Mouse (Mus musculus) retina, embryonic 14.5 days (tissue): ENCODE results near the gene Fgf16.

Experiments
- DNase-seq: peaks from one replicate; pipeline ENCODE4 v3.0.0-alpha.2; 2015; ENCODE audit warnings: low spot score

Fgf16 gene

DNA sequence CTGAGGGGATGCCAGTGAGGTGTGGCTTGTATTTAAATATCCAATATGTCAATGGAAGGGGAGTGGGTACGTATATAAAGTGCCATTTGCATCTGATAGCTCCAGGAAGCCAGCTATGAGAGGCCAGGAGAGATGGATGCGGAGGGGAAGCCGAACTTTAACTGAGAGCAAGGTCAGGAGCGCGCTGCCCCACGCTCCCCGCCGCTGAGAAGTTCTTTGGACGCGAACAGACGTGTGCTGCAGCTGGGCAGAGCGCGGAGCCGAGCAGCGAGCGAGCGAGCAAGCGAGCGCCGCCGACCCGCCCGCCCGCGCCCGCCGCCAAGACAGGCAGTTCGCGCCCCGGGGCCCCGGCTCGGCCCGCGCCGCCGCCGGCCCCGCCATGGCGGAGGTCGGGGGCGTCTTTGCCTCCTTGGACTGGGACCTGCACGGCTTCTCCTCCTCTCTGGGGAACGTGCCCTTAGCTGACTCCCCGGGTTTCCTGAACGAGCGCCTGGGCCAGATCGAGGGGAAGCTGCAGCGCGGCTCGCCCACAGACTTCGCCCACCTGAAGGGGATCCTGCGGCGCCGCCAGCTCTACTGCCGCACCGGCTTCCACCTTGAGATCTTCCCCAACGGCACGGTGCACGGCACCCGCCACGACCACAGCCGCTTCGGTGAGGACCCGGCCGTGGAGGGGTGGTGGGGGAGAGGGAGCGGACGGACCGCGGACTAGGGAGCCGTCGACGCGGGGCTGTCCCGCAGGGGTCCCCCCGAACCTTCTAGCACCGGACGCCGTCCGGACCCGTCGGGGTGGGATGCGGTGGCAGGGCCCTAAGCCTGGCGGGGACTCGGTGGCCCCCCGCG lies at the start of gene Fgf16:
TSS of gene Fgf16 (plus strand) at position 118 of the 843 bp plus-strand sequence.
- no peak for DNase-seq

DNA sequence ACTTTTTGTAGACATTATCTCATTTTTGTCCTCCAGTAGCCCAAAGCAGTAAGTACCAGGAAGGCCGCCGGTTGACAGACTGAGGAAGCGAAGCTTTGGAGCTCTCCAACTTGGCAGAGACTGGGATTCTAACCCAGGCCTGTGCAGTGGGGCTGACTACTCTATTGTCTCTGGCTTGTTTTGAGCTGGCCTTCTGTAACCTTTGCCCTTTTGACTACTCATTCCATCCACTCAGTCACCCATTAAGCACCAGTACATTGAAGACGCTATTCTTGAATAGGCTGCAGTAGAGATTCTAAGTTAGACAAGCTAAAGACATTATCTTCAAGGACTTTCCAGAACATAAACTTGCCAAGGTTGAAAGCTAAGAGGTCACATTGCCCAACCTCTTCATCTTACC lies 49.3 kb upstream of the Fgf16 start:
- DNase-seq: no peak

DNA sequence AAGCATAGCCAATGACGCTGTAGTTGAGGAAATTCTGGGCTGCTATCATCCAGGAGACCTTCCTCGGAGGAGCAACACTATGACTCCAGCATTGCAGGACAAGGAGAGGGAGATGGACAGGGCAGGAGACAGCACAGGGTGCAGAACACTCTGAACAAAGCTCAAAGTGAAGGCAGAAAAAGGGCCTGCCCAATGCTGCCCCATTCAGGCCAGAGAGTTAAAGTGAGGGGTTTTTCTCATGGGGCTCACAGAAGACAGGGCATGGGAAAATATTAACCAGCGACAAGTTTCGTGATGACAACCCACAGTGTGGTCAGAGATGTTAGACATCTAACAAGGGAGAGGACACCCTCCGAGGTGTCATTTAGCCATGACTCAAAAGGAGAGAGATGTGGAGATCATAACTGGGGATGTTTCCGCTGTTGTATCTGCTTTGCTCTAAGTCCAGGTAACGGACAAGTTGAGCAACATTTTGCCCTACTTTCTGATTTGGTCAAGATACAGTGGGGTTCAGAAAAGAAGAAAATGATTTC lies 48.2 kb upstream of the Fgf16 start:
- DNase-seq: no peak

DNA sequence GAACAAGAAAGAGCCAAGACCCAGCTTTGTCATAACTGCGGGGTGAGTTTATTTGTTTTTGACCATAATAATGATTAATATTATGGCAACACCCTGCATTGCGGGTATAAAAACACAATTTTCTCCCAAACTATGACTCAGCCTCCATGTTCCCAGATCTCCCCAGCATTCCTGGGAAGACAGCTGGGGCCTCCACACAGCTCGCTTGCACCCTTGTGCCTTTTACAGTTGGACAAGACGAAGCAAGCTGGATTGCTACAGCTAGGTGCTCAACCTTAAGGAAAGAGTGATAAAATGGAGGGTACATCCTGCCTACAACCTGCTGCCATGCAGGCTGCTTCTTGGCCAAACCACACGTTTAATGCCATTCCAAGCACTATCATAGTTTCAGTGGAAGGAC lies 45.7 kb upstream of the Fgf16 start:
- no peak for DNase-seq

DNA sequence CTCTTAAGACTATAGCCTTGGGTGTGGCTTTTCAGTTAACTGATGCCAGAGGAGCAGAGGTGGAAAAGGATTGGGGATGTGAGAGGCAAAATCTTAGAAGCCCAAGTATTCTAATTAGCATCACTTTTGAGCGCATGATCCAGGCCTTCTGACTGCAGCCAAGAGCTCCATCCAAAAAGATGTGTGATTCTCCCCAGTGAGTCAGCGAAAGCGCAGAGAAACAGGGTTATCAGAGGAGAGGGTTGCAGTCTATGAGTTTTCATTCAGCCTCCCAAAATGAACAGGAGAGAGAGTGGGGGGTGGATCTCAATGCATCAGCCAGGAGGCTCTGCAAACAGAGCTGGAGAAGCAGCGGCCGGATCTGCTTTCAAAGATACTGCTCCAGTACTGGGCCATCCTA lies 45.1 kb upstream of the Fgf16 start:
- no peak for DNase-seq

DNA sequence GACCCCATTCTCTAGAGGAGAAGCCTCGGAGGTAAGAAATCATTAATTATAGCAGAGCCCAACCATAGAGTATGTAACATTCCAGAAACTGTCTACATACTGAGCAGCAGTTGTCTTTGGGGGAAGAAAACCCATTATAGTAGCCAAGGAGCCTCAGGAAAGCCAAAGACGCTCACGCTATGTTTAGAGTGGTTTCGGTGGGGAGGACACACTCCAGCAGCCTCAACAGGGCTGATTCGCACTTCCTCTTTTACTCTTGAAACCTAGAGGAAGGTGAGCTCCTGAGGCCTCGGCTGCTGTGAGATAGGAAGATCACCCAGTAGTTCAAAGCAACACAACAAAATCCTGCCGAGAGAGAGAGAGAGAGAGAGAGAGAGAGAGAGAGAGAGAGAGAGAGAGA lies 39.9 kb upstream of the Fgf16 start:
- no peak for DNase-seq

DNA sequence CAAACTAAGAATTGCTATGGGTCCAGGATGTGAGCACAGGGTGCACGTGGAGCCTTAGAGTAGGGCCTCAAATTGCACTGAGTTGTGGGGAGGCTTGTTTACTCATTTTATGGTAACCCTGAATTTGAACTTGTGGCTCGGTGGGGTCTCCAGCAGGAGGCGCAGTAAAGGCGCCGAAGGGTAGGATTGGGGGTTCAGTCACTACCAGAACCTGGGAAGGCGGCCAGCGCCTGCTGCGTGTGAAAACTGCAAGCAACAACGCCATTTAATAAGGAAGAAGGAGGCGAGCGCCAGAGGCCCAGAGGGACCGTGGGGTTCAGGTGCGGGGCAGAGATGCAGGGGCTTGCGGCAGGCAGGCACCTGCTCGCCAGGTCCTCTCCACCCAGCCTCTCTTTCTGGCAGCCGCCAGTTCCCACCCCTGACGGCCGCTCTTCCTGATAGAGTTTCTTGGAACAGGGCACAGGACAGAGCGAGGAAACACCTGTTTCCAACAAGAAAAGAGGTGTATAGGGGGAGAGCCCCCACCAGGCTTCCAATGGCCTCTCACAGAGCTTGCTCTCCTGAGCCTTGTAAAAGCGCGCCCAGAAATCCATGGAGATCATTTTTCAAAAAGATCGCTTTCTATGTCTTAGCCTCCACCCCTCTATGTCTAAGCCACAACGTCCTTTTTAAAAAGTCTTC lies 1.1 kb upstream of the Fgf16 start:
- peak; percentile 35 for DNase-seq

DNA sequence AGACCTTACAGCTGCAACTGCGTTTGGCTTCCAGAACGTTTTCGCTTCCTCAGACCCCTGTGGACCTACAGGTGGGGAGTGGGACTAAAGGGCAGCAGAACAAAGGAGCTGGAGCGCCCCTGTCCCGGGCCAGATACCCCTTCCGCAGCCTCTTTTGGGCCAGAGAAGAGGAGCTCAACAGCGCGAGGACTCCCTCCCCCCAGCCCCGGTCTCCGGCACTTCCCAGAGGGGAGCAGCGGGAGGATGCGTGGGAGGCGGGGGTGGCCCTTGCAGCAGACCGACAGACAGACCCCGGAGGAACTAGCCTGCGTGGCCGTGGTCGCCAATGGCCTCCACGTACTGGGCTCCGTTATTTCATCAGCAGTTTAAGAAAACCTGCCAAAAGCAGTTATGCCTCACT lies 467 bp upstream of the Fgf16 start:
- DNase-seq: peak; percentile 12

DNA sequence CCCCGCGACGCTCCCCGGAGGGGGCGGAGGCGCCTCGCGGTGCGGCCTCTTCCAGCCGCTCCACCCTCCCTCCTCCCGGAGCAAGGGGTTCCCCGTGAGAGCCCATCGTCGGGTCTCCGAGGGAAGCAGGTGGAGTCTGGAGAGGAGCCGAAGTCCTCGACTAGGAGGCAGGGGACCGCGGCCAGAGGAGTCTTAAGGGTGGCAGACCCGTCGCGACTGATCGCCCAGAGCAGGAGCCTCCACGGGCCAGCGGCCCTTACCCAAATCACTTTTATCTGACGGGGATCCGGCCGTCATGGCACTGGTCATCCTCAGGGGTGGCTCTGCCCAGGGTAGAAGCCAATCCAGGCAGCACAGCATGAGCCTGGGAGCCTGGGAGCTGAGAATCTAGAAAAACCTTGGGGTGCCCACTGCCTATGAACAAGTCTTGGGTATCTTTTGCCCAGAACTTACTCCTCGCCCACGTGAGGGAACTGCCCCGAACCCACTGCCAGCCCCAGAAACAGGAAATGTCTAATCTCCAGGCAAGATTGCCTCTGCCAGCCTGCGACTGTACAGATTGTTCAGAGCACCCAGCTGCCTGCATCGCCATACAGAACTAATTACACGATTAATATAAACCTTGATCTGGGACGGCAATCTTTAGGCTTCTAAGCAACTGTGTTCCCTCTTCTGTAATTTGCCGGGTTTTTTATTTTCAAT lies 1.1 kb downstream of the Fgf16 start:
- peak; percentile 11 for DNase-seq

DNA sequence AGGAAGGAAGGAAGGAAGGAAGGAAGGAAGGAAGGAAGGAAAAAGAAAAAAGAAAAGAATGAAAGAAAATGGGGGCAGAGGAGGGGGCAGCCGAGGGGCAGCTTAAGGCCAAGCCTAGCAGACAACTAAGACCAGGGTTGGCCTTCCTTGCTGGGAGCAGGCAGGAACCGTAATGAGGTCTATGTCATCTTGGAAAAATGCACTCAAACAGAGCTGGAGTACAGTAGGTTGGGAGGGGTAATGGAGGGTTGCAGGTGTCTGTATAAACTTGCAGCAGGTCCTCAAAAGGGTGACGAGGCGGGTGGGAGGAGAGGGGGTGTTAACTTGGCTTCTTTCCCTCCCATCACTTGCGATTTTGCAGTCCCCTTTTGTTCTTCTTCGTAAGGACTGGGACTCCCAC lies 1.9 kb downstream of the Fgf16 start:
- no peak for DNase-seq

DNA sequence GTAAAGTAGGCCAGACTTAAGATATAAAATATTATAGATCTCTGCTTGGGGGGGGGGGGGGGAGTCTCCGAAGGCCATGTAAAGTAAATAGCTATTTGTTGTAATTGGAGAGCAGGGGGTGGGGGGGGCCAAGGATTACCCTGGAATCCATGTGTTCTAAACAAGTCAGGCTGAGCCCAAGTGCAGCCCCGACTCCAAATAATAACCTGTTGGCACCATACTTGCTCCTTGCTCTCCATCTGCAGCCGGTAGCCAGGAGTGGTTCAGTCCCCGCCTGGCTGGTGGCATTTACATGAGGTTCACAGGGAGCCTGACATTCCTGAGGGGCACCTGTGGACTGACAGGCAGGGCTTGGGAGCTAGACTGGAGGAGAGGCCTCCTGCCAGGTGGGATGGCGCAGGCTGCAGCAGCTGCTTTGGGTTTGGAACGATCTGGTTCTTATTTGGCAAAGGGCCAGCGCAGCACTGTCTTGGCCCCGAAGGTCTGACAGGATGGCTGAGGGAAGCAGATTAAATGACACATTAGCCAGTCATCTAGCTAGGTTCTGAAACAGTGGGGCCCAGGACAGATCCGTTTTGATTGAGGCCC lies 3.2 kb downstream of the Fgf16 start:
- no peak for DNase-seq

DNA sequence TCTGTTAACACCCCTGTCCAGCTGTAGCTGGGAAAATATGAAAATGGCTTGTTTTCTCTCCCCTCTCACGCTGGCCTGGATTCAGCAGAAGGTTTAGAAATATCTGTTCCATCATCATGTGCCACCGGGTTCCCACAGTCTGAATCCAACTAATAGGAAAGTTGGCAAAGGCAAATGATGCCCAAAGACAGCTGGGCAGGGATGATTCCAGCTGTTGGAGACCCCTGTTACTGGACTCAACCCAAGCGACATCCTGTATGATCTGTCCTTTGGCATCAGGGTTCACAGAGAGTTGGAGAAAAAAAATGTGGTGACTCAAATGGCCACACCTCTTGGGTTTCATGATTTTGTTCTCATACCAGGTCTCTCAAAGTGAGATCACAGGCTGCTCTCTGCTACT lies 3.9 kb downstream of the Fgf16 start:
- no peak for DNase-seq

DNA sequence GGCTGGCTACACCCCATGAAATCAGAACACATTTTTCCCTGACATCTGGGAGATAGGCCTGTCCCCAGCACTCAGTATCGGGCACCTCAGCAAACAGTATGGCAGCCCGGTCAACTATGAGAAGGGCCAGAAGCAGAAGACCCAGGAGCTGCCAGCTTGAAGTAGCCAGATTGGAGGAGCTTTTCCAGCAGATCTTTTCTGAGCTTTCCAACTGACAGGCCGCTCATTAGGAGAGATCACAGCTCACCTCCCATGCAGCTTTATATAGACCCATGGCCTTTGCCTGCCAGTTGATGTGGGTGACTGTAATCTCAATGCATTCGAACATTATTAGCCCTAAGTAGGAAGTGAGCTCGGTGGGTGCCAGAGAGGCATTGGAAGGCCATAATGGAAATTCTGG lies 9.2 kb downstream of the Fgf16 start:
- no peak for DNase-seq

DNA sequence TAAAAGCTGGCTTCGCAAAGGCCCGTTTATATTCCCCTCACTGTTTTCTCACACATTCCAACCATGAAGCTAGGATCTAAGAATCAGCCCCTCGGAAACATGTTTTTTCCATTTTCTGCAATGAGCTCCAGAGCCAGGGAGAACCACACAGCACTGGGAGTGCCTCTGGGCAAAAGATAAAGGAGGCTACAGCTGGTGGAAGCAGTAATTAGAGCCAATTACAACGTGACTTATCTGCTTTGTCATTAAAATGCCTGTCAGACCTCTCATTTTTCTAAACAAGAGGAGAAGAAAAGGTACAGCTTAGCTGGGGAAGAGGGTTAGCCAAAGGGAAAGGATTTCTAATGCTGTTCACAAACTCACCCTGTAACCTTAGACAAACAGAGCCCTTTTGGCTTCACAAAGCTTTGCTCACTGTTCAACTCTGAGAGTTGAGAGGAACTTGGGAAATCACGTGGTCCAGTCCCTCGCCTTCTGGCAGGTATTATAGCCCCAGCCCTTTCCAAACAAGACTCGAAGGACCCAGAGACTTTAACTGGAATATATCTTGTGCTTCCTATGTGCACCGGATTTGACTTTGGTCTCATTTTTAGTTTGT lies 30.8 kb downstream of the Fgf16 start:
- no peak for DNase-seq

DNA sequence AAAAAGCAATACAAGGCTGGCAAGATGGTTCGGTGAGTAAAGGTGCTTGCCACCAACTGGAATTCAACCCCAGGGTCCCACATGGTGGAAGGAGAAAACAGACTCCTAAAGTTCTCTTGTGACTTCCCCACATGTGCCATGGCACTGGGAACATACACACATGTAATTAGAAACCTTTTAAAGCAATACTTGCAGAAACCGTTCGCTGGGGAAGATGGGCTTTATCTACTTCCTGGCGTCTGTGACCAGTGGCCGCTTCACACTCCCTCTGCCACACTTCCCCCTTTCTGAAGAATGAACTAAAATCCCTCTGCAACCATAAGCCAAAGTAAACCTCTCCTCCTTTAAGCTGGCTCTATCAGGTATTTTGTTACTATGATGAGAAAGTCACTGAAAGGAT lies 60.4 kb downstream of the Fgf16 start:
- DNase-seq: no peak
